Mouse (Mus musculus) cerebellum, adult 2 months (tissue): ENCODE measurements around the gene Dst.

Experiments used
- CTCF ChIP-seq: fragments of 200-500 bp; IDR thresholded peaks from 2 replicates; pipeline ENCODE4 v1.5.1; 2011; ENCODE audit warnings: low read depth, mild to moderate bottlenecking, control low read depth, low read length, moderate library complexity, borderline replicate concordance; ENCODE audit not compliant: insufficient read depth
- POLR2A ChIP-seq: fragments of 200-500 bp; IDR thresholded peaks from 2 replicates; pipeline ENCODE4 v1.6.1; 2011; ENCODE audit warnings: low read length, control low read depth, borderline replicate concordance; ENCODE audit not compliant: insufficient read depth

DNA sequence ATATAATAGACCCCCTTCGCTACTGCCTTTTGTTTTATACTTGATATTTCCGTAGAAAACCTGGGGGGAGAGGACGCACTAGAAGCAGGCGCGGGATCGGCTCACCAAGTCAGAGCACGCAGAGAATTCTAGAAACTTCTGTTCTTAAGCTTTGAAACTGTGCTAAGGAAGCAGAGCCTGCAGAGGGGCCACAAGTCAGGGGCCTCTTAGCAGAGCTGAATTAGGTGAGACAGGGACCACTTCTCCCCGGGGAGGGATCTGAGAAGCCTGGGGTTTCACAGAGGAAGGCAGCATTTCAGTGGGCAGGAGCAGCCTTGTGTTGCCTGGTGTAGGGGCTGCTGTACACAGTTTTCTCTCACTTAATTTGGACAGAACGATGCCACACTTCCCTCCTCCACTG is 115.1 kb downstream of the Dst start:
- TF ChIP-seq CTCF = no peak
- TF ChIP-seq POLR2A = no peak
